Mouse (Mus musculus) left cerebral cortex, adult 2 months (tissue): ENCODE measurements around the gene Nceh1. TPM values are rescaled to one million over a fixed set of nuclear protein-coding genes. Genes with fewer than 3 reads are reported as not detected.

Experiments used
- DNase-seq, 2 experiments: peaks; one replicate each; pipeline ENCODE4 v3.0.0; 2021 to 2022; ENCODE audit warnings: low spot score in 2 of 2, mixed read lengths in 1 of 2; ENCODE audit errors: extremely low spot score in 1 of 2
- H3K27ac ChIP-seq: fragments of 200-600 bp; 2 replicates; pipeline ENCODE4 v1.8.1; 2022
- H3K4me3 ChIP-seq: fragments of 200-600 bp; 2 replicates; pipeline ENCODE4 v1.8.1; 2022
- CTCF ChIP-seq: fragments of 200-600 bp; IDR thresholded peaks from 2 replicates; pipeline ENCODE4 v1.8.1; 2022; ENCODE audit warnings: antibody characterized with exemption, mild to moderate bottlenecking, moderate library complexity
- intact Hi-C: fragments of 180-260 bp; cut with DNase I; formaldehyde crosslinking; loops from one replicate; pipeline ENCODE4 v1.15.1; 2025
- total RNA-seq, 2 experiments: library from RNA; stranded (reverse); gene quantifications; 2 replicates each; pipeline ENCODE4 v1.2.3; 2021

Gene Nceh1
- total RNA-seq, 2 experiments from 2014 or later: 112 to 116 TPM

DNA sequence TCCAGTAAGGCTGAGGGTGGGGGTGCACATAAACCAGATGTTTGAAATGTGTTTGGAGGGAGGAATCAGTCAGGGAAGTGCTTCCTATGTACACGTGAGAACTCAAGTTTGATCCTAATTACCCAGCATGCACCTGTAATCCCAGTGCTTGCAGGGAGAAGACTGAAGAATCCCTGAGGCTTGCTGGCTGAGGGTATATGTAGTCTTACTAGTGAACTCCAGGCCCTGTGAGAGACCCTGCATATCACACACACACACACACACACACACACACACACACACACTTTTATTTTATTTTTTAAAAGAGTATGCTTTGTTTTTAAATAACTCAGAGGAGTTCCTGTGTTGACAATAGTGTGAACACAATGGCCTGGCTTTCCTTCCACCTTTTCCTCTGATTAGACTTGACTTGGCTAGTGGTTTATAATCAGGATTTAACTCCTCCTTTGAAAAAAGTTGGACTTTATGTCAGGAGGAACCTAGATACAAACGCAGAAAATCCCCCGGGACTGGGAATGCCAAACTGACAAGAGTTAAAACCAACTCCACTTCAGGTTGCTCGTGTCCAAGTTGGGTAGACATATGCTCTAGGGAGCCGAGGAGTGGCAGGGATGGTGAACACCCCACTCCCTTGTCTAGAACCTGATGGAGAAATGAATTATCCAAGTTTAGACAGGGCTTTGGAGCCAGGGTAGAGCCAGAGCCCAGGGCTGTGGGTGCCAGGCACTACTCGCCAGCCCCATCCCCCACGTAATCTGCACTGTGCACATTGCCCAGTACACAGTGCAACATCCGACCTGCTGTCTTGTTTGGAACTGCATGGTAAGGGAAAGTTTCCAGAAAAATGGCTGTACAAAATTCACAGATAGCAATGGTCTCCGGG is 138.1 kb downstream of the Nceh1 start:
- Histone ChIP-seq H3K4me3 (no peak overlapping the region), H3K27ac (no peak overlapping the region; the same call in 1 of the 2 replicates)
- no peak for DNase-seq
- no peak for TF ChIP-seq CTCF
- intact Hi-C loops: no loop called here

DNA sequence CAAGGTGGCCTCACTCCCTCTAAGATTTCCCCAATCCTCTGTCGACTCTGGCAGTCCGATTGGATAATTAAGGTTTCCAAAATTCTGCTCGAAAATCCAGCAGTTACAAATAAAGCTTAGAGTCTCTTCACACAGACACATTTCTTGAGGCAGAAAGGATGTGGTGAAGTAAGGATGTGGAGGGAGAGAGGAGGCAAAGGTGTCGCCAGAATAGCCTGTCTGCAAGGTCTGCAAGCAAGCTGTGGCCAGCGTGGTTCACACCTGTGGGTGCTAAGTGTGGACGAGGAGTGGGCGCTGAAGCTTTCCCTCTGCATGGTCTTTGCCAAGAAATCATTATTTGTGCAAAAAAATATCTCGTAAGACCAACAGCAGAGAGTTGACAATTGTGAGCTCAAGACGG is 139.8 kb downstream of the Nceh1 start:
- TF ChIP-seq CTCF: no peak
- no peak for DNase-seq
- intact Hi-C loops: no loop called here

DNA sequence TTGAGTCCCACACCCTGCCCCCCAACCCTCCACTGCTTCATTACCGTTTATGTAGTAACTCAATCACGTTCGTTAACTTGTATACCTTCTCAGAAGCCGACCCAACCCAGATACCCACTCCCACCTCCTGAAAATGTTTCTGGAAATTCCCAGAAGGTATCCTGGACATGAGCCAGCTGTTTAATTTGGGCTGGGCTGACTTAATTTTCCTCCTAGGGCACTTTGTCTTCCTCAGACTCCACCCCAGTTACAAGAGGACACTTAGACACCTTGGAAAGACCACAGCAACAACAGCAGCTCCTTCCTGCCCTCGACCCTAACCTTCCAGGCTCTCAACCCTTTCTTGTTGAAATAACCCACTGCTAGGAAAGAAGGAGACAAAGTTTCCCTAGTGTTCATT is 140.8 kb downstream of the Nceh1 start:
- Histone ChIP-seq H3K4me3 (no peak overlapping the region), H3K27ac (no peak overlapping the region)
- intact Hi-C loops: no loop called here
- no peak for TF ChIP-seq CTCF
- no peak for DNase-seq

More for the DNA sequence above, 139.8 kb downstream of the Nceh1 start:
- Histone ChIP-seq H3K4me3 (no peak overlapping the region), H3K27ac (no peak overlapping the region)

GRCm38 (mm10) chr3:27326633-27327191 is 143.9 kb downstream of the Nceh1 start:
- Histone ChIP-seq H3K27ac (no peak overlapping the region), H3K4me3 (no peak overlapping the region)
- no peak for DNase-seq
- no peak for TF ChIP-seq CTCF
- intact Hi-C loops: no loop called here

- Histone ChIP-seq H3K27ac (no peak overlapping the region), H3K4me3 (no peak overlapping the region)
- no peak for TF ChIP-seq CTCF
- intact Hi-C loops: loop anchor here (10.0 kb wide), 1 partner anchor 774 kb away; no protein-coding TSS in a partner anchor
- no peak for DNase-seq
Measured at GRCm38 (mm10) chr3:27330706-27331105, 147.9 kb downstream of the Nceh1 start.

Other genes starting within 250 kb of the Nceh1 start
- 1 to 10 TPM in 1 of 2 experiments, under 1 TPM in 1; 0.79 to 1.4 TPM for gene Ect2, start 29.1 kb upstream of the Nceh1 start, total RNA-seq
- 1 to 10 TPM; 1.3 to 2.4 TPM for gene Tnfsf10, start 134.1 kb downstream of the Nceh1 start, total RNA-seq
- under 1 TPM in 1 of 2 experiments, not detected in 1; 0.18 TPM for gene Ghsr, start 188.4 kb downstream of the Nceh1 start, total RNA-seq